Mouse (Mus musculus) spleen, postnatal 14 days (tissue): ENCODE data around the gene Lrat.

Source experiments
- DNase-seq, 2 experiments: peaks; one replicate each; pipeline ENCODE4 v3.0.0; 2021 to 2022; ENCODE audit warnings: low spot score in 2 of 2

The Lrat gene

GRCm38 (mm10) chr3:82903613-82904205, at the start of gene Lrat:
TSS of gene Lrat (minus strand) at chr3:82903973.
- DNase-seq: no peak

GRCm38 (mm10) chr3:82952173-82952962, 48.6 kb upstream of the Lrat start:
- DNase-seq: no peak

GRCm38 (mm10) chr3:82950639-82951038, 46.9 kb upstream of the Lrat start:
- DNase-seq: no peak

GRCm38 (mm10) chr3:82950208-82950607, 46.4 kb upstream of the Lrat start:
- no peak for DNase-seq

- DNase-seq: no peak
Observed at GRCm38 (mm10) chr3:82946375-82947107, 42.8 kb upstream of the Lrat start.

GRCm38 (mm10) chr3:82927917-82928316, 24.1 kb upstream of the Lrat start:
- no peak for DNase-seq

- no peak for DNase-seq
Observed at GRCm38 (mm10) chr3:82915632-82916031, 11.9 kb upstream of the Lrat start.

- DNase-seq: no peak
Observed at GRCm38 (mm10) chr3:82908671-82909070, 4.9 kb upstream of the Lrat start.

GRCm38 (mm10) chr3:82904211-82904908, 587 bp upstream of the Lrat start:
- DNase-seq: no peak

- no peak for DNase-seq
Observed at GRCm38 (mm10) chr3:82902757-82903612, 788 bp downstream of the Lrat start.

GRCm38 (mm10) chr3:82888842-82889241, 14.9 kb downstream of the Lrat start:
- DNase-seq: no peak

GRCm38 (mm10) chr3:82877258-82877657, 26.5 kb downstream of the Lrat start:
- no peak for DNase-seq

- DNase-seq: peak in 1 of 2 experiments; percentile 2
Observed at GRCm38 (mm10) chr3:82876372-82876739, 27.4 kb downstream of the Lrat start, which contains the start of gene Rbm46. TSS of gene Rbm46 (minus strand) at chr3:82876483.

GRCm38 (mm10) chr3:82875671-82876371, 28.0 kb downstream of the Lrat start:
- DNase-seq: no peak

GRCm38 (mm10) chr3:82857414-82858077, 46.2 kb downstream of the Lrat start:
- no peak for DNase-seq
